Mouse (Mus musculus) heart, adult 2 months (tissue): ENCODE data around the gene D930020B18Rik. TPM values are rescaled to one million over a fixed set of nuclear protein-coding genes. Genes with fewer than 3 reads are reported as not detected.

Source experiments
- DNase-seq, 2 experiments: peaks; one replicate each; pipeline ENCODE4 v3.0.0; 2021
- H3K27ac ChIP-seq: fragments of 200-600 bp; 2 replicates; pipeline ENCODE4 v1.8.1; 2022
- H3K27me3 ChIP-seq: fragments of 200-500 bp; 2 replicates; pipeline ENCODE4 v1.6.1; 2012; ENCODE audit warnings: mild to moderate bottlenecking, low read length, inconsistent platforms, mixed read lengths; ENCODE audit not compliant: control insufficient read depth, insufficient read depth
- H3K36me3 ChIP-seq: fragments of 200-500 bp; 2 replicates; pipeline ENCODE4 v1.6.1; 2012; ENCODE audit warnings: low read length, inconsistent platforms; ENCODE audit not compliant: control insufficient read depth, insufficient read depth
- H3K4me1 ChIP-seq: fragments of 200-500 bp; 2 replicates; pipeline ENCODE4 v1.6.1; 2011; ENCODE audit warnings: low read length; ENCODE audit not compliant: control insufficient read depth, insufficient read depth
- H3K4me3 ChIP-seq: fragments of 200-600 bp; 2 replicates; pipeline ENCODE4 v1.8.1; 2022
- H3K79me2 ChIP-seq: fragments of 200-500 bp; replicated peaks from 2 replicates; pipeline ENCODE4 v1.6.1; 2012; ENCODE audit warnings: mild to moderate bottlenecking, inconsistent platforms, low read length, moderate library complexity, mixed read lengths; ENCODE audit not compliant: control insufficient read depth, insufficient read depth
- H3K9ac ChIP-seq: fragments of 200-500 bp; 2 replicates; pipeline ENCODE4 v1.6.1; 2012; ENCODE audit warnings: low read depth, mild to moderate bottlenecking, control low read depth, inconsistent platforms, low read length, mixed read lengths
- CTCF ChIP-seq: fragments of 200-600 bp; IDR thresholded peaks from 2 replicates; pipeline ENCODE4 v1.8.1; 2022; ENCODE audit warnings: antibody characterized with exemption, mild to moderate bottlenecking, moderate library complexity
- EP300 ChIP-seq: fragments of 200-500 bp; IDR thresholded peaks from 2 replicates; pipeline ENCODE4 v1.6.1; 2011; ENCODE audit warnings: low read depth, low read length, control low read depth; ENCODE audit not compliant: insufficient read depth
- POLR2A ChIP-seq: fragments of 200-500 bp; IDR thresholded peaks from 2 replicates; pipeline ENCODE4 v1.6.1; 2011; ENCODE audit warnings: mild to moderate bottlenecking, low read depth, low read length, control low read depth; ENCODE audit not compliant: insufficient read depth
- WGBS: fragments of 180-500 bp; shearing (Covaris S2); methylation state at CpG from one replicate; pipeline ENCODE4 v1.1.7; 2018; 5-methylcytosine and 5-hydroxymethylcytosine counted together
- intact Hi-C: fragments of 180-260 bp; cut with DNase I; formaldehyde crosslinking; loops from one replicate; pipeline ENCODE4 v1.15.1; 2025
- long read RNA-seq: library from polyadenylated mRNA; stranded (forward); transcript quantifications from one replicate; pipeline ENCODE4 v2.0.0, GENCODE M21; 2021
- polyA plus RNA-seq: library from polyadenylated mRNA; depleted of rRNA; stranded (reverse); fragments of >200 nt; gene quantifications from 2 replicates; pipeline ENCODE4 v1.2.3, GENCODE M21; 2012; rRNA removed
- total RNA-seq, 2 experiments: library from RNA; stranded (reverse); gene quantifications; 2 replicates each; pipeline ENCODE4 v1.2.3; 2021

The D930020B18Rik gene
- not detected for total RNA-seq
- not detected in 2 replicates for polyA plus RNA-seq
- long read RNA-seq: 0 reads

DNA sequence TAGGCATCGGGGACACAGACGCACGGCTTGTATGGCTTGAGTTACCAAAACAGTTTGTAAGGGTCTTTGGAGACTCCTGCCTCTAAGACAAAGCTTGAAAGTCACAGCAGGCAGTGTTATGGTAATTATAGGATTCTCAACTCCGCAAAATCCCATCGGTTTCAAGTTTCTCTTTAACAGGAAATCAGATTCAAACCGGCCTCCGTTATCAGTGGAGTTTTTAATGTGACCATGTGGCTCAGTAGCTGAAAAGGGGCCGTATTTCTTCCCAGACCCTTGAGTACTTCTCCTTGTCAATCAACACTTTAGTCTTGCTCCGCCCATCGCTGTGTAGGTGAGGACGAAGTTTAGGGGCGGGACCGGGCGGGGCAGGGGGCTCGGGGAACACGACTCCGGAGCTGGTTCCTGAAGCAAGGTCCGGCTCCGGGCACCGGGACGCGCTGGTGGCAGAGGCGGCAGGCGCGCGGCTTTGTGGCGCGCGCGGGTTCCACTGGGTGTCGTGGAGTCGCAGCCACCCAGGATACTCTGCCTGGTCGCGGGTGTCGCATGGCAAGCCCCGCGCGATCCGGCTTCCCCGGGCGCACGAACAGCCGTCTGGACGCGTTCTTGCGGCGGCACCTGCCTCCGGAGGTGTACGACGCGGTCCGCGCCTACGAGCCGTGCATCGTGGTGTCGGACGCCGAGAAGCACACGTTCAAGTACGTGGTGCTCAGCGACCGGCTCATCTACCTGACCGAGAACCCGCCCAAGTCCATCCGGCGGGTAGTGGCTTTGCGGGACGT, at the start of gene D930020B18Rik:
Gene D930020B18Rik (plus strand): TSS at position 317 of the 782 bp plus-strand sequence.
- peak within 1 kb of the TSS; percentile 55 for H3K4me3 ChIP-seq
- H3K4me1 ChIP-seq: peaks cover 2% of the 10 kb centered on the region
- peak; percentile 8 to 31 for DNase-seq
- peaks cover 7% of the 10 kb centered on the region; the same call in 1 of the 2 replicates for H3K27me3 ChIP-seq
- no peaks in the 10 kb centered on the region for H3K36me3 ChIP-seq
- H3K27ac ChIP-seq: no peak within 1 kb of the TSS
- TF ChIP-seq EP300: no peak
- no peak for TF ChIP-seq CTCF
- TF ChIP-seq POLR2A: no peak
- intact Hi-C loops: loop anchor here (5.0 kb wide), 2 partner anchors 46 to 411 kb away; no protein-coding TSS in a partner anchor
- peak within 1 kb of the TSS; percentile 22 for H3K9ac ChIP-seq
- WGBS: under 1% methylated on average over 69 of the region's 69 CpGs
- no peaks in the 10 kb centered on the region for H3K79me2 ChIP-seq

- Histone ChIP-seq H3K4me3 (no peak overlapping the region), H3K9ac (no peak overlapping the region), H3K4me1 (no peaks in the 10 kb centered on the region), H3K79me2 (no peaks in the 10 kb centered on the region), H3K27ac (no peak overlapping the region), H3K36me3 (no peaks in the 10 kb centered on the region), H3K27me3 (no peaks in the 10 kb centered on the region)
- 61% methylated on average over 9 of the region's 9 CpGs for WGBS
- intact Hi-C loops: no loop called here
- peak in 1 of 2 experiments; percentile 45 for DNase-seq
- TF ChIP-seq CTCF: no peak
- no peak for TF ChIP-seq EP300
- 0 out of 2 replicates have a peak, but pooled peaks have one; percentile 13 for TF ChIP-seq POLR2A
Measured at GRCm38 (mm10) chr10:121596580-121596979, 44.8 kb upstream of the D930020B18Rik start.

DNA sequence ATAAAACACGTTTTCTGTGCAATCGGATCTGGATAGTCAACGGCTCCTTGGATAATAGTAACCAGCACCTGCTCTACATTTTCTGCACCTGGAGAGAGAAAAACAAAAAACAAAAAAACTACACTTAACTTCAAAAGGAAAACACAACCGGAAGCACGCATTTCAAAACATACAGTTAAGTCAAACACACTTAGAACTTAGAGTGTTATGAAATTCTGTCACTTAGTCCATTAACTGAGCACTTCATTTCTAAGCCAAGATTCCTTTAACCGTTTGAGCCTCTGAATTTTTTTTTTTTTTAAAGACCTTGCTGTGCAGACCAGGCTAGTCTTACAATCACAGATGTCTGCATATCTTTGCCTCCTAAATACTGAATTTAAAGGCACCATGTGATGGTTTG, 40.1 kb upstream of the D930020B18Rik start:
- no peak for TF ChIP-seq CTCF
- TF ChIP-seq EP300: no peak
- Histone ChIP-seq H3K4me3 (no peak overlapping the region), H3K79me2 (no peaks in the 10 kb centered on the region), H3K27ac (no peak overlapping the region), H3K9ac (no peak overlapping the region), H3K36me3 (no peaks in the 10 kb centered on the region), H3K27me3 (no peaks in the 10 kb centered on the region), H3K4me1 (no peaks in the 10 kb centered on the region)
- WGBS: 85% methylated on average over 6 of the region's 6 CpGs
- DNase-seq: no peak
- intact Hi-C loops: no loop called here

GRCm38 (mm10) chr10:121603556-121603955, 37.8 kb upstream of the D930020B18Rik start:
- H3K4me3 ChIP-seq: no peak overlapping the region
- 63% methylated on average over 4 of the region's 4 CpGs for WGBS
- no peaks in the 10 kb centered on the region for H3K36me3 ChIP-seq
- H3K4me1 ChIP-seq: no peaks in the 10 kb centered on the region
- DNase-seq: no peak
- TF ChIP-seq POLR2A (no peak), CTCF (no peak), EP300 (no peak)
- no peaks in the 10 kb centered on the region for H3K79me2 ChIP-seq
- intact Hi-C loops: no loop called here
- H3K9ac ChIP-seq: no peak overlapping the region
- no peak overlapping the region for H3K27ac ChIP-seq
- no peaks in the 10 kb centered on the region for H3K27me3 ChIP-seq

DNA sequence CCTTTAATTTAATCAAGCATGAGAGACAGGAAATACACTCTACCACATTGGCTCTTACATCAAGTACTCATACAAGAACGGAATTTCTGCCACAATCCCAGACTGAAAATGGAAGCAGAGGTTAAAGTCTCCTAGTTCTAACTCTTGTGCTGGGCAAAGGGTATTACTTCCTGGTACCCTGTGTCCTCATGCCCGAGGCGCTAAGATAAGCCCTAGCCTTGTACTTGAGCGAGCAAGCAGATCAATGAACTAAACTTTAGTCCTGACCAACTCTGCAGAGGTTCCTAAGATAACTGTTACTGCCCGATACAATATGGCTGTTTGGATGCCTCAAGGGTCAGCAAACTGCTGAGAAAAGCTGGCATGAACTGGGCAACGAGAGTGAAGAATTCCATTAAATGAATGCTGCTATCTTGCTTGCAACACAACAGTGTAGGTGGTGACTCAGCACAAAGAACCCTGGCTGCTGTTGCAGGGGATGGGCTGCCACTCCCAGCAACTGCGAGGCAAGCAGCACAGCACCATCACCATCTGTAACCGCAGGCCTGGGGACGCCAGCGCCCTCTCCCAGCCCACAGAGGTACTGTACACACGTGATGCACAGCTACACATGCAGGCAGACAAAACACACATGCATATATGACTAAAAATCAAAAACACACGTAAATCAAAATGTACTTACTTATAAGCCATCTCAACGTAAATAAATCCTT, 36.6 kb upstream of the D930020B18Rik start:
- no peak overlapping the region for H3K27ac ChIP-seq
- WGBS: 90% methylated on average over 13 of the region's 13 CpGs
- no peaks in the 10 kb centered on the region for H3K27me3 ChIP-seq
- TF ChIP-seq POLR2A (no peak), EP300 (no peak), CTCF (no peak)
- intact Hi-C loops: no loop called here
- DNase-seq: no peak
- no peaks in the 10 kb centered on the region for H3K4me1 ChIP-seq
- no peaks in the 10 kb centered on the region for H3K79me2 ChIP-seq
- no peaks in the 10 kb centered on the region for H3K36me3 ChIP-seq
- H3K9ac ChIP-seq: no peak overlapping the region
- H3K4me3 ChIP-seq: no peak overlapping the region

- H3K27me3 ChIP-seq: no peaks in the 10 kb centered on the region
- H3K4me1 ChIP-seq: no peaks in the 10 kb centered on the region
- H3K27ac ChIP-seq: no peak overlapping the region
- no peak overlapping the region for H3K9ac ChIP-seq
- TF ChIP-seq CTCF: no peak
- no peak for TF ChIP-seq EP300
- TF ChIP-seq POLR2A: no peak
- no peaks in the 10 kb centered on the region; the same call in 1 of the 2 replicates for H3K36me3 ChIP-seq
- H3K79me2 ChIP-seq: no peaks in the 10 kb centered on the region
- no peak for DNase-seq
- WGBS: 88% methylated on average over 10 of the region's 10 CpGs
- intact Hi-C loops: no loop called here
- H3K4me3 ChIP-seq: no peak overlapping the region
Measured at GRCm38 (mm10) chr10:121608177-121608576, 33.2 kb upstream of the D930020B18Rik start.
